Comparison of ENCODE assay signal across 13 mouse cellular contexts in the genomic region with DNA sequence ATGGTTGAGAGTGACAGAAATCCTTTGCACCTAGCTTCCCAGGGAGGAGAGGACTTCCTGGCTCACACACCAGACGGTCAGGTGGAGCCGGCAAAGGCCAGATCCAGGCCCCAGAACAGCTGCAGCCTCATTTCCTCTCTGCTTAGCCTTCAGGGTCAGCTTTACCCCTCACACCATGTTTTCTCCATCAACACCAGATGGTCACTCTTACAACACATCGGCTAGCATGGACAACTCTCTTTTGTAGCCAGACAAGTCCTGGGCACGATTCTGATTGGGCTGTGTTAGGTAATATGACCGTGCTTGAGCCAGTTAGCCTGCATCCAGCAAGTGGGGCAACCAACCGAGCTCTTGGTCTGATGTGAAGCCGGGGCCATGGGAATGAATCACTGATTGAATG. TPM values are rescaled to one million over a fixed set of nuclear protein-coding genes. Genes with fewer than 3 reads are reported as not detected.
DNase-seq lines count a peak whose midpoint lies in the region; ATAC-seq lines count a peak whose summit lies in the region.
"Had no signal": no experiment of that assay in that cellular context is flagged by ENCODE, and none has a peak within 500 bp of the region (broad histone marks: within the 10 kb centered on the region; RNA-seq: fewer than 3 reads in every experiment).

No protein-coding gene starts in this region.

- no peaks in the 10 kb centered on the region for H3K36me3 ChIP-seq in forebrain, embryonic 16.5 days (ENCODE audit: control insufficient read depth, insufficient read depth)
- H3K36me3 ChIP-seq: liver, embryonic 15.5 days; midbrain, embryonic 15.5 days; stomach, embryonic 15.5 days had no signal

- no peak overlapping the region for H3K9ac ChIP-seq in forebrain, embryonic 16.5 days (replicated peaks; ENCODE audit: low read depth, low read length)
- H3K9ac ChIP-seq: liver, embryonic 15.5 days; midbrain, embryonic 15.5 days; stomach, embryonic 15.5 days had no signal

- no peak overlapping the region for H3K4me3 ChIP-seq in forebrain, embryonic 16.5 days (replicated peaks; ENCODE audit: low read length)
- H3K4me3 ChIP-seq: liver, embryonic 15.5 days; midbrain, embryonic 15.5 days; stomach, embryonic 15.5 days had no signal

- 79% methylated on average over 7 of the region's 7 CpGs for WGBS in forebrain, embryonic 16.5 days

- no peaks in the 10 kb centered on the region for H3K9me3 ChIP-seq in forebrain, embryonic 16.5 days (ENCODE audit: control insufficient read depth, low read length)
- H3K9me3 ChIP-seq: liver, embryonic 15.5 days; midbrain, embryonic 15.5 days; stomach, embryonic 15.5 days had no signal

- no peak overlapping the region for H3K27ac ChIP-seq in forebrain, embryonic 16.5 days (ENCODE audit: low read length)
- H3K27ac ChIP-seq: liver, embryonic 15.5 days; midbrain, embryonic 15.5 days; stomach, embryonic 15.5 days had no signal

- intact Hi-C loops in heart, postnatal 25 days (cut with DNase I), result no loop called here

- no peak overlapping the region for H3K4me2 ChIP-seq in forebrain, embryonic 16.5 days (ENCODE audit: low read length)
- H3K4me2 ChIP-seq: liver, embryonic 15.5 days; midbrain, embryonic 15.5 days; stomach, embryonic 15.5 days had no signal

- no peaks in the 10 kb centered on the region for H3K4me1 ChIP-seq in forebrain, embryonic 16.5 days (replicated peaks; ENCODE audit: control insufficient read depth, insufficient read depth, low read length)

- ATAC-seq in forebrain, embryonic 16.5 days, result no peak
- ATAC-seq: midbrain, embryonic 15.5 days had no signal

- no peaks in the 10 kb centered on the region for H3K27me3 ChIP-seq in forebrain, embryonic 16.5 days (replicated peaks; ENCODE audit: control insufficient read depth, insufficient read depth, low read length)
- H3K27me3 ChIP-seq: midbrain, embryonic 15.5 days; stomach, embryonic 15.5 days had no signal

- peak; percentile 30 to 50 for DNase-seq in kidney, postnatal 4 days
- no peak for DNase-seq in kidney, adult 8-10 months
- peak; percentile 58 for DNase-seq in forelimb bud, embryonic 11.5 days (ENCODE audit: low read depth, low spot score)
- DNase-seq in heart, postnatal 25 days (ENCODE audit: low spot score), result peak; percentile 63
- DNase-seq in lung, postnatal 36 days, result peak; percentile 68
- DNase-seq in T-cell, adult 2 months (ENCODE audit: low spot score), result no peak
- DNase-seq: adrenal gland, adult 2 months; right cerebral cortex, postnatal 25 days had no signal

RNA-seq across cellular contexts. Expression of a gene that starts 17.3 kb away (rescaled TPM):
- under 1 TPM; 0.10 to 0.11 TPM for total RNA-seq in heart, postnatal 25 days (2021)
- polyA plus RNA-seq in forebrain, embryonic 16.5 days (2015; fragmentation: Nextera tagmentation; extraction: Ambion mirVana), result not detected in 2 replicates
- polyA plus RNA-seq: adrenal gland, adult 2 months; forebrain, embryonic 11.5 days; midbrain, embryonic 15.5 days had no signal

Comparison
In these comparisons a context has a peak if more than half of its experiments do, and no peak if none do; other contexts are left out.
1. DNase-seq: peak in kidney, postnatal 4 days (2 of 2), forelimb bud, embryonic 11.5 days (single experiment), heart, postnatal 25 days (single experiment) and lung, postnatal 36 days (single experiment); none in kidney, adult 8-10 months (0 of 2) and T-cell, adult 2 months (single experiment).